Mouse (Mus musculus) heart, adult 11 months (tissue): ENCODE measurements at regions not wholly inside any gene's neighbourhood (a gene's known extent, or its start where the extent isn't known, plus 50 kb on each side); places are given as distances from the start of the nearest gene placed in this dataset.
A peak's percentile ranks its signal among the peaks of the same experiment; 100 is the strongest.
"Not testable (repeated sequence)": the region's sequence is repeated elsewhere in the genome, so short reads cannot be mapped to it uniquely, and the experiment has no call there.

Experiments
- DNase-seq: peaks from one replicate; pipeline ENCODE4 v3.0.0; 2022

GRCm38 (mm10) chr12:47162624-47163151 lies 344.0 kb upstream of the Nova1 start:
- no peak for DNase-seq

- DNase-seq: no peak
Observed at GRCm38 (mm10) chr12:47160626-47161025, 341.9 kb upstream of the Nova1 start.

GRCm38 (mm10) chr12:47155916-47156315 lies 337.2 kb upstream of the Nova1 start:
- DNase-seq: not testable (repeated sequence)

- DNase-seq: no peak
Observed at GRCm38 (mm10) chr12:47140677-47141076, 321.9 kb upstream of the Nova1 start.

GRCm38 (mm10) chr12:47129821-47130220 lies 311.1 kb upstream of the Nova1 start:
- DNase-seq: no peak

GRCm38 (mm10) chr12:47128596-47128995 lies 309.9 kb upstream of the Nova1 start:
- no peak for DNase-seq

- no peak for DNase-seq
Observed at GRCm38 (mm10) chr12:47121426-47121825, 302.7 kb upstream of the Nova1 start.

GRCm38 (mm10) chr12:47117504-47117903 lies 298.8 kb upstream of the Nova1 start:
- DNase-seq: peak; percentile 94

- no peak for DNase-seq
Observed at GRCm38 (mm10) chr12:47089234-47089633, 270.5 kb upstream of the Nova1 start.

GRCm38 (mm10) chr12:47074961-47075360 lies 256.2 kb upstream of the Nova1 start:
- no peak for DNase-seq

- no peak for DNase-seq
Observed at GRCm38 (mm10) chr12:47052474-47052873, 233.7 kb upstream of the Nova1 start.

- DNase-seq: no peak
Observed at GRCm38 (mm10) chr12:47020810-47021348, 202.2 kb upstream of the Nova1 start.

GRCm38 (mm10) chr12:46992343-46992742 lies 173.6 kb upstream of the Nova1 start:
- peak; percentile 95 for DNase-seq

GRCm38 (mm10) chr12:46988972-46989371 lies 170.2 kb upstream of the Nova1 start:
- DNase-seq: no peak

GRCm38 (mm10) chr12:46950223-46950779 lies 131.6 kb upstream of the Nova1 start:
- no peak for DNase-seq

- no peak for DNase-seq
Observed at GRCm38 (mm10) chr12:46945707-46946106, 127.0 kb upstream of the Nova1 start.

GRCm38 (mm10) chr12:46931086-46931485 lies 112.4 kb upstream of the Nova1 start:
- DNase-seq: no peak

GRCm38 (mm10) chr12:46917286-46917685 lies 98.6 kb upstream of the Nova1 start:
- peak; percentile 97 for DNase-seq

- DNase-seq: peak; percentile 55
Observed at GRCm38 (mm10) chr12:46878164-46878563, 59.4 kb upstream of the Nova1 start.

GRCm38 (mm10) chr12:46870130-46870529 lies 51.4 kb upstream of the Nova1 start:
- no peak for DNase-seq
